Mouse (Mus musculus): Measurements from ENCODE around the gene Tkt. TPM values are rescaled to one million over a fixed set of nuclear protein-coding genes. Genes with fewer than 3 reads are reported as not detected.
"Not testable (repeated sequence)": the region's sequence is repeated elsewhere in the genome, so short reads cannot be mapped to it uniquely, and the experiment has no call there.

Gene Tkt
- total RNA-seq (2021), result 100 to 1,000 TPM; 314 to 322 TPM

DNA sequence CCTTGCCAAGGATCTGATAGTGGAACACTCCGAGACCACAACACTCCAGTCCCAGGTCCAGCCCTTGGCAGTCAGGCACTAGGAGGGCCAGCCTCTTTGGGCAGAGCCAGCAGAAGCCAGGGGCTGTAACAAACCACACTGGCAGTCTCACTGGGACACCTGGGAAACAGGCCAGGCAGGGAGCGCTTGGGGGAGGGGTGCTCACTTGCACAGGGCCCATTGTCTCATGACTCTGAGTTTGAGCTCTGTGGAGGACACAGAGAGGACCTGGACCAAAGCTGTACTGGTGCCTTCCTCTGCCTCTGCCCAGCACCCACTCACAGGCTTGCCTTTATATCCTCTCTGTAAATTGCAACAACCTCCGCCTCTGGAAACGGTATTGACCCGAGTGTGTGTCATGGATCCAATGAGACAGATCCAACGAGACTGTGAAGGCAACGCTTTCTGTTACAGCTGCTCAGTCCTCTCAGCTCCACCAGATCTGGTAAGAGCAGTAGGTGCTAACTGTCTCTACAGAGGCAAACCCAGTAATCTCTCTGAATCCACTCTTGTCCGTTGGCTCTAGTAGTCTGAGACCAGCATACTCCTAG is at the start of gene Tkt:
Gene Tkt, plus strand, starts transcription at position 229 of the 590 bp plus-strand sequence.
- DNase-seq, result peak; percentile 76
- intact Hi-C loops (cut with DNase I), result no loop called here

DNA sequence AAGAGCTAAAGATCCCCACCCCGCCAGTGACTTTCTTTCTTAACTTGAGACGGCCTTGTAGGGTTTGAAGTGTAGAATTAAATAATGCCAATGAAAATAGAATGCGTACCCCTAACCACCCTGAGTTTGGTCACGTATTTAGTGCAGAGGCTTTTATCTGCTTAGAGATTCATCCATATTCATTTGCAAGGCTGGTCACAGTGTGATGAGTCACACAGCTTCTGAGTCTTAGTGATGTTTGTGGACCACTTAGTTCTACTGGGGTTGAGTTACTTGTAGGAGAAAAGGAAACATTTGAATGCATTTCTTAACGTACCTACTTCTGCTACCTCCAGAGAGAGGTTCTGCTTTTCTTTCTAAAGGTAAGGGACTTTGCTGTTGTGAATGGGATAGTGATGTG is 43.2 kb upstream of the Tkt start:
- no peak for DNase-seq
- intact Hi-C loops (cut with DNase I), result no loop called here

DNA sequence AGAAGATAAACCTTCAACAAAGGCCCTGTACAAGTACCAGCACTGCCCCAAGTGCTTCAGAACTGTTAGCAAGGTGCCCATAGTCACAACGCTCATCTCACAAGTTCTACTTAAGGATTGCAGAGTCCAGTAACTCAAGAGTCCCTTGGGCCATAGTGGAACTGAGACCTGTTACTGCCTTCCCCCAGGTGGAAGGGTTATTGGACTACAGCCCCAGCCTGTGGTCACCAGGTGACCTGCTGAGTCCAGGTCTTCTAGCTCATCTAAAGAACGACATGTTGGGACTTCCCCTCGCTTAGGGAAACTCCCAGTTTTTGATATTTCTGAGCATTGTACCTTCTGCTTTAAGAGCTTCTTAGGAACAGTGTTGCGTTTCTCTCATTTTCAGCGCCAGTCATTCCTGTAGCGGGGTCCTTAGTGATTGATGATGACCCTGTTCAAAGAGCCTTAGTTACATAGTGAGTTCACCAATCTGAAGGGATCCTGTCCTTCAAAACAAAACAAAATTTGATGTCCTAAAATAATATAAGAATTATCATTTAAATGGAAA is 37.9 kb upstream of the Tkt start:
- intact Hi-C loops (cut with DNase I), result no loop called here
- no peak for DNase-seq

DNA sequence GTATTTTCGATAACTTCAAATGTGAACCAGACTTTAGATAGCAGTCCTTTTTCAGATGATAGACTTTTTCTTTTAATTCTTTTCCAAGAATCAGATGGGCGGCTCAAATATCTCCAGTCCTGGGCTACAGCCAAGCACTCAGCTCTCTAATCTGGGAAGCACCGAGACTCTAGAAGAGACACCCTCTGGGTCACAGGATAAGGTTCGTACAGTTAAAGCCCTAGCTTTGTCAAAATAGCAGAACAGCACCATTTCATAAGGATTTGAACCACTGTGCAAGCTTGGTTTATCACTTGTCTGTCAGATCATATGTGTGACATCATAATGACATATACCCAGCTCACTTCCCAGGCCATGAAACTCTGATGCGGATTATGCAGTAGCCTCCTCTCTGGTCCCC is 35.3 kb upstream of the Tkt start:
- intact Hi-C loops (cut with DNase I), result no loop called here
- DNase-seq, result no peak

DNA sequence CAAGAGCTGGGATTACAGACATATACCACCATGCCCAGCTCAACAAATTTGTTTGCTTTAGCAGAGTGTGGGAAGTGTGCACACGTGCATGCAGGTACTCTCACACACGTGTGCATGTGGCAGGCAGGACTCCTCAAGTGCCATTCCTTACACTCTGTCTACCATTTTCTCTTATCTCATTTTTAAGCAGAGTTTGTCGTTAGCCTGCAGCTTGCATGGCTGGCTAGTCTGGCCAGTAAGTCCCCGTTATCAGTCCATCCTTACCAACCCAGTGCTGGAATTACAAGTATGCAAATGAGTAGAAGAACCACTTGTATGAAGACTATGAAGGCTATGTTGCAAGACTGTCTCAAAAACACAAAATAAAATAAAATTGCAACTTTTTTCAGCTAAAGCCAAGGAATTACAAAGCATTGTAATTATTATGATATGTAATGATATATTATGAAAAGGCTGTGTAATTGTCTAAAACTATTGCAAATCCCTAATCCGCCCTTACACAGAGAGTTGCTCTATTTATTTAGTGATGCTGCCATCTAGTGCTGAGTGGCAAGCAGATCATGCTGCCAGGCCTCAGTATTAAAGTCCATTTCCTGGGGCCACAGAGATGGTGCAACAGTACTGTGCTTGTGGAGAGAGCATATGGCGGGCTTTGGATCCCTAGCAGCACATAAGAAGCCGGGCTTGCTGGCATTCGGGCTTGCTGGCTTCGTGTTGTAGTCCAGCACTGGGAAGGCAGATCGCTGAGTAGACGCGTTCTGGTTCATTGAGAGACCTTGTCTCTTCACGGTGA is 32.0 kb upstream of the Tkt start:
- intact Hi-C loops (cut with DNase I), result no loop called here
- DNase-seq, result peak; percentile 41

DNA sequence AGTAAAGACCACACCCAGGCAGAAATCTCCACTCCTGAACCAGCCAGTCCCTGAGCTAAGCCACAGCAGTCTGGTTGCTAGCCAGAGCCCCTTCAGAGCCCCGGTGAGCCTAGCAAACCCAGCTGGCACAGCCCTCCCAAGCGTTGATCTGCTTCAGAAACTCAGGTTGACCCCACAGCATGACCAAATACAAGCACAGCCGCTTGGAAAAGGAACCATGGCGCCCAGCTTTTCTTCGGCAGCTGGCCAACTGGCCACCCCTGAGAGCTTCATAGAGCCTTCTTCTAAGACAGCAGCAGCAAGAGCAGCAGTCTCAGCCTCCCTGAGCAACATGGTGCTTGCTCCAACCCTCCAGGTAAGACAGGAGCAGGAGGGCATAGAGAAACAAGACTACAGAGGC is 28.8 kb upstream of the Tkt start:
- intact Hi-C loops (cut with DNase I), result no loop called here
- no peak for DNase-seq

DNA sequence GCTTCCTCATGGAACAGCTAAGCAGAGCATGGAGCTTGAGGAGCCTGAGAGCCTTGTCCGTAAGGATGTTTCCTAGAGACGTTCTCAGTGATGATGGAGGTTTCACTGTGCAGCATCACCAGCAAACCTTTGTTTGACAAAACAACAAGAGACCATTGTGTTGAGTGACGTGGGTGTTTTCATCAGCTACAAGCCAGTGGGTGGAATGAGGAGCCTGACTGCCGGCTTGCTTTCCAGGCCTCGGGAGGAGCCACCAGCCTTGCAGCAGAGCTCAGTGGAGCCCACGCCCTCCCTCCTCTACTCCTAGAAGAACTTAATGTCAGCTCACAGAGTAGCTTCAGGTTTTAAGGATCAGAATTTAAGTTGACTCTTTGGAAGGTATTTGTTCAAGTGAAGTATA is 24.8 kb upstream of the Tkt start:
- intact Hi-C loops (cut with DNase I), result no loop called here
- DNase-seq, result no peak

DNA sequence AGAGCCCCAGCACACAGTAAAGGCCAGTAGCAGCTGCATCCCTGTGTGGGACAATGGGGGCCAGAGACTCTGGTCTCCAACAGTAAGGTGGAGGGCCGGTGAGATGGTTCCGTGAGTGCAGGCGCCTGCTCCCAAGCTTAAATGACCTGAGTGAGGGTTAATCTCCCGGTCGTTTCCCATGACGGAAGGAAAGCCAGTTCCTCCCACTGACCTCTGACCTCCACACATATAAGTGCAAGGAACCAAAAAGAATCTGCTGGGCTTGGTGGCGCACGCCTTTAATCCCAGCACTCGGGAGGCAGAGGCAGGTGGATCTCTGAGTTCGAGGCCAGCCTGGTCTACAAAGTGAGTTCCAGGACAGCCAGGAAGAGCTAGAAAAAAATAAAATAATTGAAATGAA is 19.8 kb upstream of the Tkt start:
- no peak for DNase-seq

DNA sequence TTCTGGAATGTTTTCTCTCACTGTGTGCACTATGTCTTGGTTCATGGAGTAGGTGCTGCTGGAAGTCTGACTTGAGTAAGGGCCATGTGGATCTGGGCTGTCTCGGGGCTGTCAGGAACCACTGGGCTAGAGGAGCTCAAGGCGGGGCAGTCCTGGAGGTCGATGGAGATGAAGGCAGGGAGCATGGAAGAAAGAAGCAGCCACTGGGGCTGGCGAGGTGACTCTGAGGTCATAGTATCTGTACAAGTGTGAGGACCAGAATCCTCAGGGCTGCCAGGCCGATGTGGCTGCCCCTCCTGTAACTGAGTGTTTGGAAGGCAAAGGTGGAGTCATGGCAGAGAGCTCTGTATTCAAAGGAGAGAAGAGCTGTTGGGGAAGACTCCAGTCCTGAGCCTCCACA is 19.2 kb upstream of the Tkt start:
- intact Hi-C loops (cut with DNase I), result no loop called here
- DNase-seq, result no peak

More for the DNA sequence above, 19.8 kb upstream of the Tkt start:
- intact Hi-C loops (cut with DNase I), result no loop called here

DNA sequence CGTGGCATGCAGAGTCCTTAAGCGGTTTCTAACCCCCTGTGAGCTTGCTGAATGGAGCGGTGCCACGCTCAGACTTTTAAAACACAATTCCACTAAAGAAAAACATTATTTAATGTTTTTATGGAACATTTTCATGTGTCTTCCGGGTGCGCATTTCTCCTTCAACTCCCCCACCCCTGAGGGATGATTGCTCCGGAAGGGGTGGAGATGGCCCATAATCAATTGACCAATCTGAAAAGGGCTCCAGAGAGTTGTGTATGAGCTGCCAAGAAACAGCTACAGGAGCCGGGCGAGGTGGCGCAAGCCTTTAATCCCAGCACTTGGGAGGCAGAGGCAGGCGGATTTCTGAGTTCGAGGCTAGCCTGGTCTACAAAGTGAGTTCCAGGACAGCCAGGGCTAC is 18.7 kb upstream of the Tkt start:
- DNase-seq, result no peak
- intact Hi-C loops (cut with DNase I), result no loop called here

DNA sequence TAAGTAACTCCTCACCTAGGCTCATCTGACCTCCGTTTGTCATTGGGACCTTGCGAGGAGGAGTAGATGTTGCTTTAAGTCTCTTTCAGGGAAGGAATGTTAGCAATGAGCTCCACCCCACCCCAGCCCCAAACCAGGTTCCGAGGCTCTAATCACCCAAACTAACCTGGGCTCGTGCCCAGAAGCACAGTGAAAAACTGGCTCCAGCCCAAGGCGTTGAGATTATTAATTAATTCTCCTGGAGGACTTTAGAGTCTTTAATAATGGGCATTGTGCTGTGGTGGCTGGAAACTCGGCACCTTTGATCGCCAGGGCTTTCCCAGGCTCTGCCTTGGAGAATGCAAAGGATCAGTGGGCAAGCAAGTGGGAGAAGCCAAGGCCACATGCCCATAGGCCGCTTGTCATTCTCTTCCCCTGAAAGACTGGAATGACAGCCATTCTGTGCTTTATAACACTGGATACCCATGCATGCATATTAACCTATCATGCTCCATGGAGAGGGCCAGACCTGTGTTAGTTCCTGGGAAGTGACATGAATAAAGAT is 17.4 kb upstream of the Tkt start:
- DNase-seq, result peak; percentile 27
- intact Hi-C loops (cut with DNase I), result no loop called here

DNA sequence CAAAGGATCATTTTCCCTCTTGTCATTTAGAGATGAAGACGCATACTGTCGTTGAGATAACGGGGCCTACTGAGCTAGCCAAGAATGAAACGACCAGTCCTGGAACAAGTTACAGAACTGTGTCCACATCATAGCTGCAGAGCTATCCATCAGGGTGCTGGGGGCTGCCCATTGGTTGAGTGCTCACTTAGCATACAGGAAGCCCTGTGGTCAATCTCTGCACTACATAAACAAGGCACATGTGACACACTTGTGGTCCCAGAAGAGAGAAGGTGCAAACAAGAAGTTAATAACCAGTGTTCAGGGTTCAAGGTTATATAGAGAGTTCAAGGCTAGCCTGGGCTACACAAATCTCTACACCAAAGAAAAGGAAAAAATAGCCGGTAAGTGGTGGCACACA is 16.7 kb upstream of the Tkt start:
- no peak for DNase-seq
- intact Hi-C loops (cut with DNase I), result no loop called here

DNA sequence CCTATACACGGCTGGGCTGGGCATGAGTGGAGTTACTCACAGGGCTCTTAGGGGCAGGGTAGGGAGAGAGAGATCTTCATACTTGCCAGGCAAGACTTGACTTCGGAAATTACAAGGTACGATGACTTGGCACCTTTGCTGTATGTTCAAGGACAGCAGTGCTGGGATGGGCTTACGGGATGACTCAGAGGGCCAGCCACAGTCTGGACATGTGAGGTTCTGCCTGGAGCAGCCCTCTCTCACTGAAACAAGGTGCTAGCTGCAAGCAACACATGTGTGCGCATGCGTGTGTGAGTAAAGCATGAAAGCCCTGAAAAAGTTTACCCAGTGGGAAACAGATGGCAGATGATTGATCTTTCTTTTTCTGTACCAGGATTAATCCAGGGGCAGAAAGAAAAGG is 16.3 kb upstream of the Tkt start:
- intact Hi-C loops (cut with DNase I), result no loop called here
- no peak for DNase-seq

DNA sequence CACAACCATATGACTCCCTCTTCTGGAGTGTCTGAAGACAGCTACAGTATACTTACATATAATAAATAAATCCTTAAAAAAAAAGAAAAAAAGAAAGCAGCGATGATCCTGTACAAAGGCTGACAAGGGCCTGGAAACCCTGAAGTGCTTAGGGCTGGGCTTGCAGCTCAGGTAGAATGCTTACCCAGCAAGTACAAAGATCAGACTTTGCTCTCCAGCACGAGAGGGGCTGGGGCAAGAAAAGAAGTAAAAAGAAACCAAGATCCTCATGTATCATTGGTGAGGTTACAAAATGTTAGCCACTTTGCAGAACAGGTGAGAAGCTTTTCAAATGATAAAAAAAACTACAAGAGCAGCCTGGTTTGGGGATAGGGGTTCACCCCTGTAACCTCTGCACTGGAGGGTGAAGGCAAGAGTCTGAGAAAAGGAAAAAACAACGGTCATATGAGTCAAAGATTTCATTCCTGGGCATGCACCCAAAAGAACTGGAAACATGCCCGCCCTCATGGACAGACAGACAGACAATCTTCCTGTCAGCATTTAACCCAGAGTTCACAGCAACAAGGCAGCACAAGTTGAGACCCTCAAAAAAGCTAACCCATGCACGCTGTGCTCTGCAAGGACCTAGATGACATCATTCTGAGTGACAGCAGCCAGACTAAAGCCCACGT is 14.2 kb upstream of the Tkt start:
- intact Hi-C loops (cut with DNase I), result no loop called here
- DNase-seq, result no peak

DNA sequence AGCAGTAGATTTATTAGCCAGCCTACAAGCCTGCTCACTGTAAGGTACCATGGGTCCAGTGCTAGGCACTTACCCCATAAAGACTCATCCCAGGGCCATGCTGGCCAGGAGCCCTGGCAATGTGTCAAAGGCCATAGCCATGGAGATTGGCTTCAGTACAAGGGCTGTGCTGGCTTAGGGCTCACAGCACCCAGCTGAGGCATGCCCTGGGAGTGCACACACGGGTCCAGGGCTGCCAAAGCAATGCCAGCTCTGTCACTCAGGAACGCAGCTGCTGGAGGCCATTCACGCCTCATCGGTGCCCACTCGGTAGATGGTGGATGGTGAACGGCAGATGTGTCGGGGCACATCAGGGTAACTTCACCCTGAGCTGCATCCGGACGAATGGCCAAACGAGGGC is 6.6 kb upstream of the Tkt start:
- intact Hi-C loops (cut with DNase I), result no loop called here

DNA sequence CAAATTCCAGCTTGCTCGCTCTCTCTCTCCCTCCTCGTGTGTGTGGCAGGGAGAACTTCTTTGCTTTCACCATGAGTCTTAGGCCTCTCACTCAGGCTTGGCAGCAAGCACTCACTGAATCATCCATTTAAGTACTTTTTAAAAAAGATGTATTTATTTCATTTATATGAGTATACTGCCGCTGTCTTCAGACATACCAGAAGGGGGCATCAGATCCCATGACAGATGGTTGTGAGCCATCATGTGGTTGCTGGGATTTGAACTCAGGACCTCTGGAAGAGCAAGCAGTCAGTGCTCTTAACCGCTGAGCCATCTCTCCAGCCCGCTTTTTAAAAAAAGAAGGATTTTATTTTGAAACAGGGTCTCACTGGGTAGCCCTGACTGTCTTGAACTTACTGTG is 4.8 kb upstream of the Tkt start:
- intact Hi-C loops (cut with DNase I), result not testable (repeated sequence)

More for the DNA sequence above, 6.6 kb upstream of the Tkt start:
- peak; percentile 88 for DNase-seq

DNA sequence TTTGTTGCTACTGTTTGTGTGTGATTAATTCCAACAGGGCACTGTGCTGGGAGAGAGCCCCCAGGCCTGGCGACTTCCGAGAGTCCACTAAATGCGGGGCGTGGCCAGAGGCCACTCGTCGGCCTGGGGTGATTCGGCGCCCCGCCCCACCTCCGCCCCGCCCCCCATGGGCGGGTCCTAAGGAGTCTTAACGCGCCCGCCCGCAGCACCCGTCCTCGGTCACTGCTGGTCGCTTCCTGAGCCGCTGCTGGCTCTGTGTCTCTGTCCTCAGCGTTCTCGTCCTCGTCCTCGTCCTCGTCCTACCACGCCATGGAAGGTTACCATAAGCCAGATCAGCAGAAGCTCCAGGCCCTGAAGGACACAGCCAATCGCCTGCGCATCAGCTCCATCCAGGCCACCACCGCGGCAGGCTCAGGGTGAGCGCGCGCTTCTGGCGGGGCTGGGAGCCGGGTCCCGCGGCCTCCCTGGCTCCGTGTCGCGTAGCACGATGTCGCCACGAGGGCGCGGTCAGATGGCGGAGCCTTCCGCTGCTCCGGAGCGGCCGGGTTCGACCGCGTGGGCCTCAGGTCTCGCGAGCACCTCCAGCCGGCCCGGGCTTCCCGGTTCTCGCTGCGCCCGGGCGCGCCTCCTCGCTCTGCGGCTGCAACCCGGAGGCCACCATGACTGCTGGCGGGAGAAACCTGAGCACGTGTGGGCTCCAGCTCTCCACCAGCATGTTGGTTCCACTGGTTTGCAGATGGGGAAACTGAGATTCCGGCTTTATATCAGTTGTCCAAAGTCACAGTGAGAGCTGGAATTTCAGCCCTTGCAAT is 1.0 kb downstream of the Tkt start:
- peak; percentile 98 for DNase-seq
- intact Hi-C loops (cut with DNase I), result no loop called here

More for the DNA sequence above, 4.8 kb upstream of the Tkt start:
- not testable (repeated sequence) for DNase-seq

DNA sequence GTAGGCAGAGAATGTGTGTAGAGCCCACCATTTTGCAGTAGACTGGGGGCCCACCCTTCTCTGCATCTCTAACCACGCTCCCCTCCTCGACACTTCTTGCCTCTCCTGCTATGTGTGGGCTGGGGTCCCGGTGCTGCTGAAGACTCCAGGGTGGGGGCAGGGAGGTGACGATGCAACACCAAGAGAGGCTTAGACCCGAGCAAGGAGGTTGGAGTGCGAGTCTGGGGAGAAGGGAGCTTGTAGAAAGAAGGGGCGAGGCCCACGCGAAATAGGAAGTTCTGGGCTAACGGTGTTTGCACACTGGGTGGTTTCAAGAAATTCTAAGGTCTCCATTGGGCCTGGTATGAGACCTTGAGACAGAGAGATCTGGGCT is 1.6 kb downstream of the Tkt start:
- intact Hi-C loops (cut with DNase I), result no loop called here
- DNase-seq, result no peak

DNA sequence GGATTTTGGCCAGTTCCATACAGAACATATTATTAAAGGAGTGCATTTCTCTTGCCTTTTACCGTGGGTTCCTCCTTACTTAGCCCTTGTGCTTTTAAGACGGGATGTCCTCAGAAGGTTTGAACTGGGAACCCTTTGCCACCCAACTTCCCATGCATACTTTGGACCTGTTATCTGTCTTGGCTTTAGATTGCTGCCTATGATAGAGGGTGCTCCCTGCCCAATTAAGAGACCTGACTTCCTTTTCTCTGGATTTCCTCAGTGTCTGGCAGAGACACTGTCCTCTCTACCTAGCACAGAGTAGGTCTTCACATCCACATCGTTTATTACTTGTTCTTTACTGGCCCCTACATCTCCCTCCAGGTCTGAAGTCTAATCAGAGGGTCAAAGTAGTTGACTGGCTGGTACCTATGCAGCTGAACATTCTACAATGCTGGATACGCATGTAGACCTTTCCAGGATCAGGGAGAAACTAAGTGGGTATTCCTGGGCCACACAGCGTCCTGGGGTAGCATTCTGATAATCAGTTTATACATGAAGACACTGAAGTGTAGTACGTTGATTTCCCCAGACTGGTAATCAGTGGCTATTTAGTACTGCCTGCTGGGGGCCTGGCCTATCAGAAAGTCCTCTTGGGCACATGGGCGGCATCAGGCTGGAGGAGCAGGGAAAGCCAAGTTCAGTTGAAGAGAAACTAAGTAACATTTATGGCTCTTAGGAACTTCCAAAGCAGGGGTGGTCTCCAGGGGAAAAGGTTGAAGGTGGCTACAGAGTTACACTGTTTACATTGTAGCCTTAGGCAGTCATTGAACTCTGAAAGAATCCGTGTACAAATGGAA is 2.3 kb downstream of the Tkt start:
- intact Hi-C loops (cut with DNase I), result no loop called here
- DNase-seq, result no peak

DNA sequence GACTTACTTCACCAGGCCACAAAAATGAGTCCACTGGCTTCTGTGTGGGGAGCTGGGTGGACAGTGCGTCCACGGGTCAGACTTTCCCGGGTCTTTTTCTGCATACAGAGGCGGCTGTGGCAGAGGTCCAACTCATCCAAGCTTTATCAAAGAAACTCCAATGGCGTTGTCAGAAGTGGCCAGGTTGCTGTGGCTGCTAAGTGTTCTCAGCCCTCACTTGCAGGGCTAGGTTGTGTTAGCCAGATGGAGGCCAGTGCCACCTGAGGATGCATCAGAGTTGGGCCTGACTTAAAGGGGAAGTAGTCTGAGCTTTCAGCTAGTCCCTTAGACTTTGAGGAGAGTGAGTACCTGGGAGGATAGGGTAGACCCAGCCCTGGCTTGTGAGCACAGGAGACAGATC is 3.4 kb downstream of the Tkt start:
- intact Hi-C loops (cut with DNase I), result no loop called here
- DNase-seq, result no peak
